Mouse (Mus musculus) heart, postnatal 0 days (tissue): ENCODE results near the gene Akt3.

Experiments
- CTCF ChIP-seq: IDR thresholded peaks from 2 replicates; pipeline ENCODE4 v1.5.1; 2016; ENCODE audit warnings: antibody characterized with exemption, control low read depth, low read depth
- EP300 ChIP-seq: IDR thresholded peaks from 2 replicates; pipeline ENCODE4 v1.6.1; 2016; ENCODE audit warnings: antibody characterized with exemption, low read depth

DNA sequence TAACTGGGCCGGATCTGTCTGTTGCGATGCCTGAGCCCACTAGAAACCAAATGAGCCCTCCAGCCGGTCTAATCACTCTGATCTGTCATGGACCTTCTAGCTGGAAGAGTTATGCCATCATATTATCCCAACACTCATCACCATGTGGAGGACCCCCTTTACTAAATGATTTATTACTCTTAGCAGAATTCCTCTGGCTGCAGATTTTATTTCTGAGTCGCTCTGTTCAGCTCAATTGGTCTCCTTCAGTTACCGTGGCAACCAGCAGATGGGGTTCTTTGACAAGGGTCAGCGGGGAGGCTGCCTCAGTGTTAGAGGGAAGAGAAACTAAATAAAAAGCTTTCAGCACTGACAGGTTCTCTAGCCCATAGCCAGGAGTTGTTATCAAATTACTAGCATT lies 259.0 kb downstream of the Akt3 start:
- TF ChIP-seq CTCF = no peak
- no peak for TF ChIP-seq EP300
